Mouse (Mus musculus) forebrain, embryonic 14.5 days (tissue): ENCODE data around the gene Bcar3. TPM values are rescaled to one million over a fixed set of nuclear protein-coding genes. Genes with fewer than 3 reads are reported as not detected.
A peak's percentile ranks its signal among the peaks of the same experiment; 100 is the strongest.
"Not testable (repeated sequence)": the region's sequence is repeated elsewhere in the genome, so short reads cannot be mapped to it uniquely, and the experiment has no call there.

Source experiments
- ATAC-seq: fragments of 200-750 bp; cut with Nextera tagmentation; 2 replicates; pipeline ENCODE4 v1.8.0; 2017; ENCODE audit warnings: mild to moderate bottlenecking, moderate library complexity
- DNase-seq: peaks from one replicate; pipeline ENCODE4 v3.0.0-alpha.2; 2015; ENCODE audit warnings: low spot score
- H3K27ac ChIP-seq: fragments of 300-500 bp; sonication (generic); 2 replicates; pipeline ENCODE4 v1.5.1; 2014; ENCODE audit warnings: low read depth, mild to moderate bottlenecking, control low read depth, low read length, moderate library complexity
- H3K27me3 ChIP-seq: fragments of 300-500 bp; sonication (generic); replicated peaks from 2 replicates; pipeline ENCODE4 v1.6.1; 2014; ENCODE audit warnings: low read length, control low read depth, mixed read lengths; ENCODE audit not compliant: control insufficient read depth, insufficient read depth
- H3K36me3 ChIP-seq: fragments of 300-500 bp; sonication (generic); 2 replicates; pipeline ENCODE4 v1.6.1; 2014; ENCODE audit warnings: low read length, control low read depth; ENCODE audit not compliant: control insufficient read depth, insufficient read depth
- H3K4me1 ChIP-seq: fragments of 300-500 bp; sonication (generic); 2 replicates; pipeline ENCODE4 v1.6.1; 2014; ENCODE audit warnings: antibody characterized with exemption, low read length, control low read depth; ENCODE audit not compliant: control insufficient read depth, insufficient read depth
- H3K4me2 ChIP-seq: fragments of 300-500 bp; sonication (generic); 2 replicates; pipeline ENCODE4 v1.6.1; 2014; ENCODE audit warnings: mild to moderate bottlenecking, control low read depth, low read length
- H3K4me3 ChIP-seq: fragments of 300-500 bp; sonication (generic); 2 replicates; pipeline ENCODE4 v1.5.1; 2014; ENCODE audit warnings: low read depth, low read length, control low read depth
- H3K9ac ChIP-seq: fragments of 300-500 bp; sonication (generic); 2 replicates; pipeline ENCODE4 v1.6.1; 2014; ENCODE audit warnings: mild to moderate bottlenecking, low read length, control low read depth, moderate library complexity
- H3K9me3 ChIP-seq: fragments of 300-500 bp; sonication (generic); replicated peaks from 2 replicates; pipeline ENCODE4 v1.6.1; 2016; ENCODE audit warnings: low read length, control low read depth, mixed read lengths; ENCODE audit not compliant: control insufficient read depth
- WGBS: fragments of 180-500 bp; shearing (Covaris S2); extraction: QIAGEN DNeasy Blood & Tissue Kit; methylation state at CpG from one replicate; pipeline ENCODE4 v1.1.7; 2014; 5-methylcytosine and 5-hydroxymethylcytosine counted together
- polyA plus RNA-seq: library from polyadenylated mRNA; unstranded; fragments of >200 nt; fragmentation: Nextera tagmentation; extraction: Ambion mirVana; gene quantifications from 2 replicates; pipeline ENCODE4 v1.2.1, GENCODE M21; 2014

Gene Bcar3
- polyA plus RNA-seq, 1 experiment from 2014 or later, result 4.2 TPM

- not testable (repeated sequence) for H3K4me2 ChIP-seq, H3K27me3 ChIP-seq, H3K4me3 ChIP-seq, H3K9ac ChIP-seq, H3K9me3 ChIP-seq, ATAC-seq, H3K27ac ChIP-seq, DNase-seq, H3K4me1 ChIP-seq
- peaks cover 15% of the 10 kb centered on the region for H3K36me3 ChIP-seq
- 73% methylated on average over 3 of the region's 4 CpGs for WGBS
These were observed 4.6 kb upstream of the Bcar3 start for GRCm38 (mm10) chr3:122289344-122289743.

DNA sequence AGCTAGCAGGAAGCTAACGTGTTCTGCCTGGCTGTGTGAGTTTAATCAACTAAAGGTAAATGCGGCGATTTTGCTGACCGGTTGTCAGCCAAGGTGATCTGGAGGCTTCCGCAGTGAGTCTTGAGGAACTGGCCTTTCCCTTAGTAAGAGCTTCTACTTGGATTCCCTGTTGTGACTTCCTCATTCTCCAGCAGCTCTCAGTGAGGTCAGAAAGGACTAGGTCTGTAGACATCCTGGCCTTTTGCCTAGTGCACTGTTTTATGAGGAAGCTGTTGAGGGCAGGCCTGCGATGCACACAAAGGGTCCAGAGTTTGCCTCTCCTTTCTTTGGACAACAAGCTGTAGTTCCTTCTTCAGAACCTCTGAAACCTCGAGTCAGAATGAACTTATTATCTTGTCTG is 3.2 kb upstream of the Bcar3 start:
- WGBS, result 86% methylated on average over 7 of the region's 7 CpGs
- H3K27me3 ChIP-seq, result no peaks in the 10 kb centered on the region

GRCm38 (mm10) chr3:122291828-122292227 is 2.1 kb upstream of the Bcar3 start:
- H3K9me3 ChIP-seq, result no peaks in the 10 kb centered on the region
- no peak for ATAC-seq
- H3K4me2 ChIP-seq, result peak overlapping the region; percentile 75
- H3K36me3 ChIP-seq, result no peaks in the 10 kb centered on the region
- peak overlapping the region; percentile 93; the same call in 1 of the 2 replicates for H3K9ac ChIP-seq
- peak overlapping the region; percentile 82 for H3K4me3 ChIP-seq
- DNase-seq, result peak; percentile 38
- WGBS, result 41% methylated on average over 12 of the region's 12 CpGs
- H3K27me3 ChIP-seq, result no peaks in the 10 kb centered on the region
- no peak overlapping the region for H3K27ac ChIP-seq
- peaks cover 21% of the 10 kb centered on the region for H3K4me1 ChIP-seq

More for the DNA sequence above, 3.2 kb upstream of the Bcar3 start:
- no peak overlapping the region for H3K4me3 ChIP-seq
- H3K36me3 ChIP-seq, result peaks cover 5% of the 10 kb centered on the region
- peaks cover 21% of the 10 kb centered on the region for H3K4me1 ChIP-seq
- no peak overlapping the region for H3K9ac ChIP-seq
- H3K27ac ChIP-seq, result no peak overlapping the region
- no peaks in the 10 kb centered on the region for H3K9me3 ChIP-seq
- peak; percentile 14 for DNase-seq
- no peak overlapping the region for H3K4me2 ChIP-seq
- ATAC-seq, result no peak

DNA sequence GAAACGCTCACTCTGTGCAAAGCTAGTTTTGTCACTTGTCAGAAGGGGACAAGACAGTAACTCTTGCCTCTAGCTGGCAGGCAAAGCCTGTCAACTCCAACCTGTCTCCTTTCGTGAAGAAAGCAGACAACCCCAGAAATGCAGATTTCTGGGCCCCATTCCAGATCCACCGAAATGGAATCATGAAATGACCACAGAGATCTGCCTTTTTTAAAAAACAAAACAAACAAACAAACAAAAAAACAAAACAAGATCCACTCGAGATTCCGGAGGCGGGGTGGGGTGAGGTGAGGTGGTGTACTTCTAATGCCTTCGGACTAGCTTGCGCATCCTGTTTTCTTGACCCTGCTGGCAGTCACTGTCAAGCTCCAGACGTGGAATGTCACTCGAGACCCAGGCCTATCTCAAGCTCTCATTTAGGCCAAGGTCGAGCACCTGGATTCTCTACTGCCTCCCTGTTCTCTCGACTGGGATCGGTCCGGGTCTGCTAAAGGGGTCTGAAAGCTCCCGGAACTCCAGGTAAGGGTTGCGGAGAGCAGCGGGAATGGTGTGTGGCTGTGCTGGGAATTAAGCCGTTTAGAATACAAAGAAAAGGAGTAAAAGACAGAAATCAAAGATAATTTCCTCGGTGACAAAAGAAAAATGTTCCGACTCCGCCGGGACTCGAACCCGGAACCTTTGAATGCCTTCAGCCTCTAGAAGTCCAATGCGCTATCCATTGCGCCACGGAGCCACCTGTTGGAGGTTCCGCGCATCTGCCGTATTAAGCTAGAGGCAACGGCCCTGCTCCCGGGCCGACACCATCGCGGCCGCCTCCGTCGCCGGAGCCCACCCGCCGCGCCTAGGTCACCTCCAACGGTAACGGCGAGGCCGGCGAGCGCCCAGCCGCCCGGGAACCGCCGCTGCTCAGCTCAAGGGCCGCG is 1.4 kb upstream of the Bcar3 start:
- peak overlapping the region; percentile 99 for H3K27ac ChIP-seq
- DNase-seq (peak; percentile 92), ATAC-seq (peak; percentile 59)
- peak overlapping the region; percentile 82 for H3K4me3 ChIP-seq
- peak overlapping the region; percentile 93 for H3K9ac ChIP-seq
- H3K4me1 ChIP-seq, result peaks cover 21% of the 10 kb centered on the region
- no peaks in the 10 kb centered on the region for H3K9me3 ChIP-seq
- H3K36me3 ChIP-seq, result no peaks in the 10 kb centered on the region
- H3K27me3 ChIP-seq, result no peaks in the 10 kb centered on the region
- peak overlapping the region; percentile 75 for H3K4me2 ChIP-seq
- WGBS, result 7% methylated on average over 54 of the region's 54 CpGs

GRCm38 (mm10) chr3:122293223-122293953 is 548 bp upstream of the Bcar3 start:
- Histone ChIP-seq H3K9ac (peak overlapping the region; percentile 93), H3K4me3 (peak overlapping the region; percentile 82), H3K36me3 (no peaks in the 10 kb centered on the region), H3K27me3 (no peaks in the 10 kb centered on the region), H3K4me1 (peaks cover 21% of the 10 kb centered on the region), H3K4me2 (peak overlapping the region; percentile 75), H3K27ac (peak overlapping the region; percentile 99), H3K9me3 (no peaks in the 10 kb centered on the region)
- under 1% methylated on average over 84 of the region's 105 CpGs for WGBS
- ATAC-seq, result peak; percentile 59
- no peak for DNase-seq

DNA sequence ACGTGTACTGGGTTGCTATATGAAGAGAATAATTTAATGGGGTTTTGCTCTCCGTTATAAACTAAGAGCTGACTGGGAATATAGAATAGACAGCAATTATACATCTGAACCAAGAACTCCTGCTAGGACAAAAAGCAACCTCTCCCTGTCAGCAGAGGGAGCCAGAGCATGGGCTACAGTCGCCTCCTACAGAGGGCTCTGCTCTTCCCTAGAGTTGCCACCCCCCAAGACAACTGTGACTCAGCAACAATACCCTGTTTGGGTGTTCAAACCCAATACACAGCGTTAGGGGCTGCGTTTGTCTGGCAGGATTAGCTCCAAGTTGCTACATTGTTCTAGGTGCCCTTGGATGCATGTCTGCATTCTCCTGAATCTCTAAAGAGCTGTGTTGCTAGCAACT is 1.6 kb downstream of the Bcar3 start:
- no peak overlapping the region for H3K4me2 ChIP-seq
- H3K4me1 ChIP-seq, result peaks cover 21% of the 10 kb centered on the region
- ATAC-seq (no peak), DNase-seq (peak; percentile 74)
- WGBS, result 14% methylated on average over 5 of the region's 5 CpGs
- H3K4me3 ChIP-seq, result no peak overlapping the region
- no peaks in the 10 kb centered on the region for H3K27me3 ChIP-seq
- H3K9me3 ChIP-seq, result no peaks in the 10 kb centered on the region
- no peak overlapping the region for H3K9ac ChIP-seq
- peak overlapping the region; percentile 99; the same call in 1 of the 2 replicates for H3K27ac ChIP-seq
- no peaks in the 10 kb centered on the region for H3K36me3 ChIP-seq

- Histone ChIP-seq H3K27me3 (no peaks in the 10 kb centered on the region), H3K4me3 (no peak overlapping the region), H3K36me3 (no peaks in the 10 kb centered on the region), H3K9ac (no peak overlapping the region), H3K4me2 (no peak overlapping the region), H3K9me3 (no peaks in the 10 kb centered on the region), H3K4me1 (peaks cover 21% of the 10 kb centered on the region), H3K27ac (no peak overlapping the region)
- 44% methylated on average over 5 of the region's 5 CpGs for WGBS
- ATAC-seq, result no peak
- peak; percentile 37 for DNase-seq
These were observed 3.0 kb downstream of the Bcar3 start for GRCm38 (mm10) chr3:122296979-122297378.

GRCm38 (mm10) chr3:122300983-122301919 is 7.3 kb downstream of the Bcar3 start:
- ATAC-seq, result no peak; the same call in 1 of the 2 replicates
- no peaks in the 10 kb centered on the region for H3K9me3 ChIP-seq
- no peak overlapping the region for H3K4me3 ChIP-seq
- H3K4me2 ChIP-seq, result no peak overlapping the region
- no peaks in the 10 kb centered on the region for H3K4me1 ChIP-seq
- no peak overlapping the region for H3K27ac ChIP-seq
- WGBS, result 74% methylated on average over 9 of the region's 9 CpGs
- H3K36me3 ChIP-seq, result no peaks in the 10 kb centered on the region
- no peak overlapping the region for H3K9ac ChIP-seq
- H3K27me3 ChIP-seq, result no peaks in the 10 kb centered on the region
- DNase-seq, result peak; percentile 40
